Mouse (Mus musculus) erythroblast, adult 5-6 weeks (primary cell): ENCODE measurements around the gene Dync1li2. TPM values are rescaled to one million over a fixed set of nuclear protein-coding genes. Genes with fewer than 3 reads are reported as not detected.

ENCODE experiments used
- ATAC-seq: replicated peaks from 2 replicates; pipeline ENCODE4 v1.8.0; 2016; ENCODE audit warnings: moderate number of reproducible peaks, mild to moderate bottlenecking, moderate TSS enrichment, inconsistent platforms; ENCODE audit not compliant: poor library complexity, low FRiP score, severe bottlenecking
- total RNA-seq, 2 experiments: library from RNA; stranded (forward) in 1 of 2; stranded (reverse) in 1 of 2; fragments of 150-400 nt in 1 of 2; fragments of 200-764, 138-1000 nt in 1 of 2; gene quantifications; 2 replicates each; pipeline versions ENCODE4 v1.2.3 to v1.2.4; 2015 to 2017; ENCODE audit warnings: low replicate concordance in 2 of 2

Gene Dync1li2
- 22.8 and 30.4 TPM in 2 replicates for total RNA-seq (2015; ENCODE audit: low replicate concordance)
- 48.3 and 63.4 TPM in 2 replicates for total RNA-seq (2017; ENCODE audit: low replicate concordance)

- peak; percentile 92 for ATAC-seq
Observed at GRCm38 (mm10) chr8:104442299-104443124, at the start of gene Dync1li2. Gene Dync1li2 (minus strand): TSS chr8:104443047.

- no peak for ATAC-seq
Observed at GRCm38 (mm10) chr8:104479091-104479490, 36.2 kb upstream of the Dync1li2 start.

- ATAC-seq, result no peak
Observed at GRCm38 (mm10) chr8:104472465-104472864, 29.6 kb upstream of the Dync1li2 start.

GRCm38 (mm10) chr8:104467463-104467862 lies 24.6 kb upstream of the Dync1li2 start:
- ATAC-seq, result no peak

- ATAC-seq, result 0 out of 2 replicates have a peak, but pooled peaks have one; percentile 64
Observed at GRCm38 (mm10) chr8:104452177-104452576, 9.3 kb upstream of the Dync1li2 start.

- ATAC-seq, result no peak
Observed at GRCm38 (mm10) chr8:104448796-104449195, 5.9 kb upstream of the Dync1li2 start.

- no peak for ATAC-seq
Observed at GRCm38 (mm10) chr8:104446016-104446415, 3.2 kb upstream of the Dync1li2 start.

GRCm38 (mm10) chr8:104445248-104445647 lies 2.4 kb upstream of the Dync1li2 start:
- ATAC-seq, result no peak

GRCm38 (mm10) chr8:104443125-104443679 lies 355 bp upstream of the Dync1li2 start:
- 0 out of 2 replicates have a peak, but pooled peaks have one; percentile 2 for ATAC-seq

GRCm38 (mm10) chr8:104441613-104442012 lies 1.2 kb downstream of the Dync1li2 start:
- ATAC-seq, result no peak

- no peak for ATAC-seq
Observed at GRCm38 (mm10) chr8:104439461-104439860, 3.4 kb downstream of the Dync1li2 start.

GRCm38 (mm10) chr8:104437494-104438135 lies 5.2 kb downstream of the Dync1li2 start:
- no peak for ATAC-seq

- ATAC-seq, result no peak
Observed at GRCm38 (mm10) chr8:104436591-104436990, 6.3 kb downstream of the Dync1li2 start.

GRCm38 (mm10) chr8:104436038-104436437 lies 6.8 kb downstream of the Dync1li2 start:
- peak; percentile 95 for ATAC-seq

GRCm38 (mm10) chr8:104434826-104435354 lies 8.0 kb downstream of the Dync1li2 start:
- ATAC-seq, result no peak

GRCm38 (mm10) chr8:104434275-104434674 lies 8.6 kb downstream of the Dync1li2 start:
- ATAC-seq, result no peak

GRCm38 (mm10) chr8:104433191-104433842 lies 9.5 kb downstream of the Dync1li2 start:
- no peak for ATAC-seq

- ATAC-seq, result no peak
Observed at GRCm38 (mm10) chr8:104432656-104433055, 10.2 kb downstream of the Dync1li2 start.

- no peak for ATAC-seq
Observed at GRCm38 (mm10) chr8:104430230-104430629, 12.6 kb downstream of the Dync1li2 start.

GRCm38 (mm10) chr8:104427703-104428102 lies 15.1 kb downstream of the Dync1li2 start:
- ATAC-seq, result no peak
